Mouse (Mus musculus) gonadal fat pad, adult 2 months (tissue): ENCODE data around the gene Cldn18. TPM values are rescaled to one million over a fixed set of nuclear protein-coding genes. Genes with fewer than 3 reads are reported as not detected.

Experiments
- DNase-seq: peaks from one replicate; pipeline ENCODE4 v3.0.0-alpha.2; 2012; ENCODE audit warnings: low read depth
- polyA plus RNA-seq: library from polyadenylated mRNA; depleted of rRNA; stranded (reverse); fragments of >200 nt; gene quantifications from 2 replicates; pipeline ENCODE4 v1.2.3, GENCODE M21; 2012; rRNA removed

Cldn18 gene
- not detected in 2 replicates for polyA plus RNA-seq

DNA sequence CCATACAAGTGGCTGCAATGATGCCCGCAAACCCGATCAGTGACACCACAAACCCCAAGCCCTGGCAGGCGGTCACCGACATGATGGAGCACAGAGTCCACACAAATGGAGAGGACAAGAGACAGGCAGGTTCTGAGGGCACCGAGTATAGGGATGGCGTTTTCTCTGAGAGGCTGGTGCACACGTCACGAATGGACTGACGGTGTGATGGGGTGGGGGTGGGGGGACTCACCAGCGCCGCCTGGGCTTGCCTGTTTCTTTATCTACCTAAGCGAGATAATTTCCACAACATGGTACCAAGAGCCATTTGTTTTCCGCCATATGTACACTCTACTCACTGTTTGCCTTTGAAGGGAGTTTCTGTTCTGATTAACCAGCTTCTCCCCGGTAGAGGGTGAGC, at the start of gene Cldn18:
Gene Cldn18, minus strand, starts transcription at position 134 of the 400 bp plus-strand sequence.
- no peak for DNase-seq

GRCm38 (mm10) chr9:99763530-99763929, 46.5 kb upstream of the Cldn18 start:
- no peak for DNase-seq

DNA sequence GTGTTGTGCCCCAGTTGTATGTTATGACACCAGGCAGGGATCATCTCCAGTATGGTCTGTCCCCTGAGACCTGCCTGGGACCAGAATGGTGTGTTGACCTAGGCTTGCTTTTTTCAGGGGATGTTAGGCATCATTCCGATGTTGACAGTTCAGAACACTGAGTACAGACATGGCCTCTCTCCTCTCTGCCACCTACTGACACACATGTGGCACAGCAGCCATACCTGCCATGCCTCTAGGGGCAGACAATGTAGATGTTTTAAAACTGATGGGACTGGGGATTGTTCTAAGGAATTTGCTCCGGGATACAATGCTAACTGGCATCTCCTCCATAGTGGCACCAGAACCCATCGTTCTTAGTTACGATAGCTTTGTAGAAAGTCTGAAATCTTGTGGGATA, 33.2 kb upstream of the Cldn18 start:
- no peak for DNase-seq

GRCm38 (mm10) chr9:99748279-99748678, 31.2 kb upstream of the Cldn18 start:
- DNase-seq, result no peak

- no peak for DNase-seq
Measured at GRCm38 (mm10) chr9:99747731-99748130, 30.7 kb upstream of the Cldn18 start.

DNA sequence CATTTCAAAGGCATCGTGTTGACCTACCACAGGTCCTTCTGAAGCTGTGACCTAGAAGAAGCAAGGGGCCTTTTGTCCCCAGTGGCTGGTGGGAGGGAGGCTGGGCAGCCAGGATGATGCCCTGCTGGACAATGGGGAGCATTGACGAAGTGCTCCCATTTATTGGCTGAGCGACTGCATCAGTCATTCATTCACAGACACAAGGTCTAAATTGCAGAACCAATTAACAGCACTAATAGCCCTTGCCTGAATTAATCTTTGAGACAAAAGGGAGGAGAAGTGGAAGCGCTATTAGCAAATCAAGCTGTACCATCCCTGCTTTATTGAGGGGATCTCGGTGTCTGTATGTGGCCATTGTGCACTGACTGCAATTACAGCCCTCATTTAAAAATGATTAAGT, 27.5 kb upstream of the Cldn18 start:
- no peak for DNase-seq

GRCm38 (mm10) chr9:99729943-99730646, 13.0 kb upstream of the Cldn18 start:
- no peak for DNase-seq

DNA sequence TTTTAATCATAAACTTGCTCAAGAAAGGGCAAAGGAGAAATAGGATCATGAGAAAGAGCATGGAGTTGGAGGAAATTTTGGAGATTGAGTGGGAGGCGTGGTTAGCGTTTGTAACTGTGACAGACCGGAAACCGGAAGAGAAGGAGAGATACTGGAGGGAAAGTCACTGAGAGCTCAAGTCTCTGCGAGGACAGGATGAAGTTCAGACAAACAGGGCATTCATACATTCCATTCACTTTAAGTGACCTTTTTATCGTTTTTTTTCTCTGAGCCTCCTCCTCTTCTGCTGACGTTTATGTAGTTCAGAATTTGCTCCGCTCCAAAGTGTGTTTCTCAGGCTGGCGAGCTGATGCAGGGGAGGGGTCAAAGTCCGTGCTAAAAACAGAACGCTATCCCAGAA, 10.8 kb upstream of the Cldn18 start:
- DNase-seq, result no peak

DNA sequence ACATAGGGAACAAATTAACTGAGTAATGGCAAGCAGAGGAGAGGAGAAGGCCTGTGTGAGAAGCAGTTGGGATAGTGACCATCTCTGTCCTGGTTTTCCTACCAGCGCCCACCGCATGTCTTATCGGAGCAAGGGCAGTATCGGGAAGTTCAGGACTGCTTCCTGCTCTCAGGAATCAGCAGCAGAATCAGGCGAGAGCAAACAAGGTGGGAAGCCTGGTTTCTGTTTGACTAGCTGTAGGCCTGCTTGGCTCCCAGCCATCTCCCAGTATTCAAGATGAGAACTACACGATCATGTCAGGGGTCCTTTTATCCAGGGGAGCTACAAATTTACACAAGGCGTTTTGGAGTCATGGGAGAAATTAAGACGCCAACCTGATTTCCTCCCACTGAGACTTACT, 8.2 kb upstream of the Cldn18 start:
- DNase-seq, result no peak

GRCm38 (mm10) chr9:99720011-99720410, 2.9 kb upstream of the Cldn18 start:
- DNase-seq, result no peak

- DNase-seq, result no peak
Measured at GRCm38 (mm10) chr9:99710297-99710696, 6.8 kb downstream of the Cldn18 start.

- DNase-seq, result no peak
Measured at GRCm38 (mm10) chr9:99709588-99710248, 7.3 kb downstream of the Cldn18 start.

DNA sequence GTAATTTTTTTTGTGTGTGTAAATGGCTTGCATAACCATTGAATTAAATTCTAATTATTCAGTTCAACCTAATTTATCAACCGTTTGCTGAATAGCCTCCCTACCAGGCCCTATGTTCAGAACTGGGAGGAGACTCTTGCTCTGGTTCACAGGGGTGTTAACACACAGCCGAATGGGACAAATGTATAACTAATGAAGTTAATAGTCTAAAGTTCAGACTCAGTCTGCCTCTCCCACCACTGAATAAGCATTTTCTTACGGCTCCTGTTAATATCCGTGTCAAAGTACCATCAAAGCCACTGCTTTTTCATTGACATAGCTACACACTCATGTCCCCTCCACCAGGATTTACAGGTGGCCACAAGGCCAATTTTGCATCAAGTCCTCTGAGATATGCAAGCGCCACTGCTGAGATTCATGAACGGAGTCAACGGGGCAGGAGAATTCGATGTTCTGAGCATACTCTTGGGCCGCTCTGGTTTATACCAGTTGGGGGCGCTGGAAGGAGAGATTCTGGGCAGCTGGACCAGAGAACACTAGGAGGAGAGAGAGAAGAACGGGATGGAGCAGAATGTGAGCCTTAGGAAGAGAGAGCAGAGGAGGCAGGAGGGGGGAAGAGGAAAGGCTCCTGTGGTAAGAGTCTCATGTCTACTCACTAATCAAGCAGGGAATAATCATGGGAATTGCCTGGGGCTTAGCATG, 9.5 kb downstream of the Cldn18 start:
- DNase-seq, result no peak

- DNase-seq, result no peak
Measured at GRCm38 (mm10) chr9:99706264-99706663, 10.8 kb downstream of the Cldn18 start.

DNA sequence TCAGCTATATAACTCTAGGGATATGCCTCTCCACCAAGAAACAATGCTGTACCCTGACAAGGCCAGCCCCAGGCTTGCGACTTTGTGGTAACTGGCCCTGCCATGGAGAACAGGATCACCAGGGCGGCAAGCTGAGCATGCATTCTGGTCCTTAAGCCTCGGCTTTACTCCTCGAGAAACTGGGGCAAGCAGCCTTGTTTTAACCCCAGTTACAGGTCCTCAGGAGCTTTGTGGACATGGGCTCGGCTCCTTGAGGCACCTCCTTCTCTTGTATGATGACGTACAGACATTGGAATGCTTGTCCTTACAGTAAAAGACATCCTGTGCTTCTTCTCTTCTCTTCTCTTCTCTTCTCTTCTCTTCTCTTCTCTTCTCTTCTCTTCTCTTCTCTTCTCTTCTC, 13.4 kb downstream of the Cldn18 start:
- DNase-seq, result no peak

GRCm38 (mm10) chr9:99702215-99702614, 14.9 kb downstream of the Cldn18 start:
- DNase-seq, result no peak

DNA sequence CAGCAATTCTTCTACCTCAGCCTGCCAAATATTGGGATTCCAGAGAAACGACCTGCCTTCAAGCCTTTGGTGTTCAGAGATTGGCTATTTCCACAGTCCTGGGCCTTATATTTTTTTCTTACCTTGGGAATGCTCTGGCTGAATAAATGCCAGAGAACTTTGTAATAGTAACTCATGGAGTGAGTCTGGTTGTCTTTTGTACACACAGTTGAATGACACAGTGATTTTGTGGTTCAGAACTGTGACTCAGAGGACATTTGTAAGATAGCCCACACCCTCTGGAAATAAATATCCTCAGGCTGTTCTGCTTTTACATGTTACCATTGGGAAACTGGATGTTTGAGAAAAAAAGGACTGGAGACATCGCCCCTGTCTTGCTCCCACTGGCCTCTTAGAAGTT, 15.9 kb downstream of the Cldn18 start:
- DNase-seq, result no peak

GRCm38 (mm10) chr9:99699752-99700389, 17.2 kb downstream of the Cldn18 start:
- DNase-seq, result no peak

DNA sequence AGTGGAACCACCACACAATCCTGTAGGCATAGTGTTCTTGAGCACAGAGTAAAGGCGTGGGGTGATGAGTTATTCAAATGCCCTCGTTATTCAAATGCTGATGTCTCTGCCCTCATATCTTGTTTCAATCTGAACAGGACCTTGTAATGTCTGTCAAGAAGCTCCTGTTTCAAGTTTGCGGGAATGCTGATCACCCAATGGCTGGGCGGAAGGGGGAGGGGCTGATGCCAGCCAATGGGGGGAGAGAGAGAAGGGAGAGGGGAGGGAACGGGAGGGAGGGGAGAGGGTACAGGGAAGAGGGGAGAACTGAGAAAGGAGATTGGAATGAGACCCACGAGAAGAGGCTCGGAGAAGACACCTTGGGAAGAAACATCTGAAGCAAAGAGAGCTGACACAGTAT, 22.1 kb downstream of the Cldn18 start:
- DNase-seq, result no peak

GRCm38 (mm10) chr9:99690386-99690785, 26.7 kb downstream of the Cldn18 start:
- DNase-seq, result no peak

- no peak for DNase-seq
Measured at GRCm38 (mm10) chr9:99689796-99690195, 27.3 kb downstream of the Cldn18 start.

- no peak for DNase-seq
Measured at GRCm38 (mm10) chr9:99685536-99686231, 31.4 kb downstream of the Cldn18 start.
